Mouse (Mus musculus): ENCODE measurements around the gene Ypel1.

DNA sequence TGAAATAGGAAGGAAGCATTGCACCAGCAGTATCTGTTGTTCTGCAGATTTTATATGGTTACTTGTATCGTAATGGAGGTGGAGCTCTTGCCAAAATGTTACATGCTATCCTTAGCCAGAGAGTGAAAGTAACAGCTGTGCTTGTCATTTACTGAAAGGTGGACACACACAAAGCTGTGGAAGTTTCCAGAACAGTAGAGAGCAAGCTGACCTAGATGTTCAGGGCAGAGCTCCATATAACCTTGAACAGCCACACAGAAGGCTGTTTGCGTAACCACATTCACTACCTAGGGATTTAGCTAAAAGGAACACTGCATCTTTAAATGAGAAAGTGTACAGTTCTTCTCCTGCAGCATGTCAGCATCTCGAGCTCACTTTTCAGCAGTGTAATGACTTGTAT, 25.2 kb upstream of the Ypel1 start:
- TF ChIP-seq CTCF (IDR thresholded peaks at IDR 0.05; ENCODE audit: extremely low read depth, insufficient read depth, low read length) (no peak), POLR2A (IDR thresholded peaks at IDR 0.05; ENCODE audit: extremely low read depth, insufficient read depth, low read length) (no peak)
